Mouse (Mus musculus) cortical plate, adult 2 months (tissue): ENCODE measurements around the gene Fastkd3. TPM values are rescaled to one million over a fixed set of nuclear protein-coding genes. Genes with fewer than 3 reads are reported as not detected.
"Not testable (repeated sequence)": the region's sequence is repeated elsewhere in the genome, so short reads cannot be mapped to it uniquely, and the experiment has no call there.

Experiments used
- H3K27ac ChIP-seq: fragments of 200-500 bp; 2 replicates; pipeline ENCODE4 v1.5.1; 2012; ENCODE audit warnings: low read length, control low read depth, inconsistent platforms; ENCODE audit not compliant: insufficient read depth
- H3K4me1 ChIP-seq: fragments of 200-500 bp; 2 replicates; pipeline ENCODE4 v1.6.1; 2011; ENCODE audit warnings: low read length; ENCODE audit not compliant: control insufficient read depth, insufficient read depth
- H3K4me3 ChIP-seq: fragments of 200-500 bp; 2 replicates; pipeline ENCODE4 v1.5.1; 2011; ENCODE audit warnings: mild to moderate bottlenecking, low read length, control low read depth; ENCODE audit not compliant: insufficient read depth
- CTCF ChIP-seq: fragments of 200-500 bp; IDR thresholded peaks from 2 replicates; pipeline ENCODE4 v1.5.1; 2011; ENCODE audit warnings: mild to moderate bottlenecking, control low read depth, low read length; ENCODE audit not compliant: insufficient read depth; ENCODE audit errors: extremely low read depth
- POLR2A ChIP-seq: fragments of 200-500 bp; IDR thresholded peaks from 2 replicates; pipeline ENCODE4 v1.6.1; 2011; ENCODE audit warnings: mild to moderate bottlenecking, low read length, control low read depth; ENCODE audit not compliant: insufficient read depth; ENCODE audit errors: extremely low read depth
- polyA plus RNA-seq: library from polyadenylated mRNA; depleted of rRNA; stranded (reverse); fragments of >200 nt; gene quantifications from 2 replicates; pipeline ENCODE4 v1.2.3, GENCODE M21; 2012; rRNA removed

Gene Fastkd3
- 15.2 and 16.3 TPM in 2 replicates for polyA plus RNA-seq

DNA sequence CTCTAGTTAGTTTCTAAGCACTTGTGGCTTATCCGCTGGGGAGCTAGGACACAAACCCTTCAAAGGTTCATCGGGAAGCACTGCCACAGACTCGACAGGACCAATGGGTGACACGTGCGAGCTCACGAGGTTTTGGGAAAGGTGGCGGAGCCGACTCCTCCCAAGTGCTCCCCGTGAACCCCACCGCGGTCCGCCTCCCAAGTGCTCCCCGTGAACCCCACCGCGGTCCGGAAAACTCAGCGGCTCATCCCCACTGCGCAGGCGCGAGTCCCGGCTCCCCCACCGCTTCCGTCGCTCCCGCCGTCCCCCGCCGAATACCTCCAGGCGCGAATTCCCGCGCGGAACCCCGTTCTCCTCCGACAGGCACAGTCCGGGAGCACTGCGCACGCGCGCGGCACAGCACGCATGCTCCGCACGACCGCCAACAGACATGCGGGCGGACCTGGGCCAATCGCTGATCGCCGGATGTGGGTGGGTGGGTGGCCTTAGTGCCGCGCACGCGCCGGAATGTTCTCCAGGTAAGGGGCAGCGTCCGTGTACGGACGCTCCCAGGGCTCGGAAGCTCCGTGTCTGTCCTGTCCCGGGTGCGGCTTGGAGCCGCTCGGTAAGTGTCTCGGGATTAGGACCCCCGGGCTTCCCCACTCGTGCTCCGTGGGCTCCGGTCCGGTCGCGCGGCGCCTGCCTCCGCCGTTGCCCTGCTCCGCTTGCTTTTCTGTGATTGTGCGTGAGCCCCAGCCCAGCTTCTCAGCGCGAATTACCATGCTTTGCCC lies at the start of gene Fastkd3, which contains the start of gene Mtrr:
TSS of gene Fastkd3 (plus strand) at position 488 of the 770 bp plus-strand sequence.
TSS of gene Mtrr (minus strand) at position 403 of the 770 bp plus-strand sequence.
- peak; percentile 85 for TF ChIP-seq POLR2A
- TF ChIP-seq CTCF, result no peak

DNA sequence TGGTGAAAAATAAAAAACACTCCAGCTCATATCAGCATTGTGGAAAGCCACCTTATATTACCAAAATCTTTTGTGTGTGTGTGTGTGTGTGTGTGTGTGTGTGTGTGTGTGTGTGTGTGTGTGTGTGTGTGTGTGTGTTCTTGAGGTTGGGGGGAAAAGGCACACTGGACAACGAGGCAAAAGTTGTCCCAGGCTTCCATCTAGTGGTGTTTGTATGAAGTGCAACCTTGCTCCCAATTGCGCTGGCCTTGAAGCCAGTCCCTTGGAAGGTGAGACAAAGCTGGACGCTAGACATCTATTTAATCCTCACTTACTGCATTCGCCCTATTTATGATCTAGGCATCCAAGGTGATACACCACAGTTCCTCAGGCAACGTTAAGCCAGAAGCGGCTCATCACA lies 28.6 kb upstream of the Fastkd3 start:
- TF ChIP-seq CTCF, result peak; percentile 67
- not testable (repeated sequence) for H3K4me1 ChIP-seq, H3K4me3 ChIP-seq, H3K27ac ChIP-seq

More for the DNA sequence above, at the start of gene Fastkd3, which contains the start of gene Mtrr:
- 0 out of 2 replicates have a peak within 1 kb of the TSS, but pooled peaks have one; percentile 22 for H3K27ac ChIP-seq
- peaks cover 2% of the 10 kb centered on the region for H3K4me1 ChIP-seq
- H3K4me3 ChIP-seq, result peak within 1 kb of the TSS; percentile 88

DNA sequence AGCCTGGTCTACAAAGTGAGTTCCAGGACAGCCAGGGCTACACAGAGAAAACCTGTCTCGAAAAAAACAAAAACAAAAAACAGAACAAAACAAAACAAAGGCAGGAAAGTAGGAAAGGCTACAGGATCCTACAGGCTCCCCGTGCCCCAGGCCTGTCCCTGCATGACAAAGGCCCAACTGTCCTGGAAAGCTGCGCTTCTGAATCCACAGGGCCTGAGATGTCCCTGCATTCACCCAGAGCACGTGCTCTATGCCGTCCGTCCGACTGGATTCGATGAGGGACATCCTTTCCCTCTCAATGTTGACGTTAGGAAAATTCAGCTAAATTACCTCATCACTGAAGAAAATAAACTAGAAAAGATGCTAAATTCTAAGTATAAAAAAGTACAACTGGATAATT lies 13.9 kb upstream of the Fastkd3 start:
- no peaks in the 10 kb centered on the region for H3K4me1 ChIP-seq
- no peak overlapping the region for H3K4me3 ChIP-seq
- no peak for TF ChIP-seq CTCF
- no peak for TF ChIP-seq POLR2A
- H3K27ac ChIP-seq, result no peak overlapping the region

DNA sequence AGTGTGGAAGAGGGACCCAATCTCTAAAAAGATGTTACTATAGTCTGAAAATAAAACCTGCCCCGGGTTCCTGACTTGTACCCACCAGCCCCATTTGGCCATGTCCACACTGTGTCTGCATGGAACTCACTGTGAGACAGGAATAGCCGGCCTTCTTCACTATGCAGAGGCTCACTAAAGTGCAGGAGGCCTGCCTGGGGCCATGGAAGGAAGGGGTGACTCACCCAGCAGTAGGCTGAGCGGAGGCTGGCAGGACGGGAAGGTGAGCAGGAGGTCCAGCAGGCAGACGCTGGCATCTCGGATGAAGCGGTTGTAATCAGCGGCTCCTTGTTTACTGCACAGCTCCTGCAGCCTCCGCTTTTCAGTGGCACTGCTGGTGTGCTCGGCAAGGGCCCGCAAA lies 13.5 kb upstream of the Fastkd3 start:
- no peak overlapping the region for H3K4me3 ChIP-seq
- TF ChIP-seq POLR2A, result no peak
- TF ChIP-seq CTCF, result no peak
- H3K27ac ChIP-seq, result no peak overlapping the region
- no peaks in the 10 kb centered on the region for H3K4me1 ChIP-seq

DNA sequence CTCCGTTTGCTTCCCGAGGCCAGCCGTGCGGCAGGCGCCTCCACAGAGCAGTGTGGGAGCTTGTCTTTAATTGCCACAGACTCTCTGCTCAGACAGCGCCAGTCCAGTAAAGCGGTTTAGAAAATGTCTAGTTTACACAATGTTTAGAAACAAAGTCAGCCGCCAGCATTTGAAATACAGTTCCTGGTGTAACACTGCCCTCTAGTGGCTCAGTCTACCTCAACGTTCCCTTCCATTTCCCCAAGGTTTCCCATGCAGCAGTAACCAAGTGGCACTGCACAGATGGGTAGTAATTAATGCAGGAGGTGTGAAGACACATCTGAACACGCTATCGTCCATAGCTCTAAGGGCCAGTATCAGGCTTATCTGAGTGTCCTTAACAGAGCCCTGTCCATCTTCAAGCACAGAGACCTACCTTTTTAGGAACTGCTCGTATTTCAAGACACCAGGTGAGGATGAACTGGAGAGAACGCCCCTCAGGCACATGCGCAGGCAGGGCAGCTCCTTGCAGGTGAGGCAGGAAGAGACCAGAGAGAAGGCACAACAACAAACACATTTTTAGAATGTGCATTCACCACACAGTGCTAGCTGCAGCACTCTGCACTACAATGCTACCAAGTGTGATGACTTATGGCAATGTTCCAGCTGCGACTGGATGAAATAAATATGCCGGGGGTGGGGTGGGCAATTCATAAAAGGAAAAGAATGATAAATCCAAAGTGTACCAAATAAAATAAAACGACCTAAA lies 12.3 kb upstream of the Fastkd3 start:
- Histone ChIP-seq H3K4me1 (no peaks in the 10 kb centered on the region), H3K27ac (no peak overlapping the region), H3K4me3 (no peak overlapping the region)
- TF ChIP-seq POLR2A, result no peak
- peak; percentile 72 for TF ChIP-seq CTCF

DNA sequence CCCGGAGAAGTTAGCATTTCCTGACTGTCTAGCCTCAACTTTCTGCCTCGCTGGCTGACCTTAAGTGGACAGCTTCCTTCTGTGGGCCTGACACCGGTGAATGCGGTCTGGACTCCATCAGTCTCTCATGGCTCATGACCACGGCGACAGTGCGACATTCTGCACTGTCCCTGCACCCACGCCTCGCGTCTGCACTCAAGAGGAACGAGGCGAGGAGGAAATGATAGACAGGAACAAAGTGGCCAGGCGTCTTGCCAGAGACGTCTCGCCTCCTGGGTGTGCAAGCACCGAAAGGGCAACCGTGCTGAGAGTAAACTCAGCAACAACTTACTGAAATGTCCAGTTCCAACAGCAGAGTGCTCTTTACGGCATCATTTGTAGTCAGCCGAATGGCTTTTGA lies 9.8 kb upstream of the Fastkd3 start:
- Histone ChIP-seq H3K27ac (no peak overlapping the region), H3K4me1 (no peaks in the 10 kb centered on the region), H3K4me3 (no peak overlapping the region)
- TF ChIP-seq CTCF (no peak), POLR2A (no peak)

DNA sequence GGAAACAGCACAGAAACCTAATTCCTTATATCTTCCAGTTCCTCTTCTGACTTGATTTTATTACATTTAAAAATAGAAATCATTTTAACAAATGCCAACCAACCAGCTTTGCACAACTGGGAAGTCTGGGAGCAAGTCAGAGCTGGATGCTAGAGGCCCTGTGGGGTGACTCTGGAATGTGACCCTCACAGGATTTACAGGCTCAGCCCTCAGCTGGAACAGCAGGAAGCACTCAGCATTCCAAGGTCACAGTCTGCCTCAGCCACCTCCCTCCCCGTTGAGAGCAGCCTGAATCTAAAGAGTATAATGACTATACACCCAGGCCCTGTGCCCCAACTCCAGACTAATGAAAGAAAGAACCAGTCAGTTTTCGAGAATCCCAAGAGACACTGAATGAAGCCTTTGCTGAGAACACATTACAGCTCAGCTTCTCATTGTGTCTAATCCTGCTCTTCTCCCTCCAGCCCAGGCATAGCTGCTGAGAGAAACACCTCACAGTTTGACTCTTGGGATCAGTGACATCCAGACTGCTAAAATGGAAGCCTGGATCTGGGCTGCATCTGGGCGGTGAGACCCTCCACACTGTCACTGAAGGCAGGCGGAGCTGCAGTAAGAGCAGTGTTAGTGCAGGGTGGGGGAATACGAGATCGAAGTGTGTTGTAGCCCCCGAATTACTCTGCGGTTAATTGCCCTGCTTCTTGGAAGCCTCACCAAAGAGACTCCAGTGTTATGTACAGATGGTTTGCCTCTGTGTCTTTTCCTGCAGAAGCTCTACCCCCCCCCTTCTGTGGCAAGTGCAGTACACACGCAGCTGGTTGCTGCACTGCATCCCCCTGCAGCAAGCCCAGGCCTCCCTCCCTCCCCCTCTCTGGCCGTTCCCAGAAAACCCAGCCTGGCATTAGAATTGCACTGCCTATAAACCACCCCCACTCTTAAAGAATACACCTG lies 8.8 kb upstream of the Fastkd3 start:
- H3K27ac ChIP-seq, result no peak overlapping the region
- no peak for TF ChIP-seq POLR2A
- no peak for TF ChIP-seq CTCF
- no peak overlapping the region for H3K4me3 ChIP-seq
- no peaks in the 10 kb centered on the region; the same call in 1 of the 2 replicates for H3K4me1 ChIP-seq

DNA sequence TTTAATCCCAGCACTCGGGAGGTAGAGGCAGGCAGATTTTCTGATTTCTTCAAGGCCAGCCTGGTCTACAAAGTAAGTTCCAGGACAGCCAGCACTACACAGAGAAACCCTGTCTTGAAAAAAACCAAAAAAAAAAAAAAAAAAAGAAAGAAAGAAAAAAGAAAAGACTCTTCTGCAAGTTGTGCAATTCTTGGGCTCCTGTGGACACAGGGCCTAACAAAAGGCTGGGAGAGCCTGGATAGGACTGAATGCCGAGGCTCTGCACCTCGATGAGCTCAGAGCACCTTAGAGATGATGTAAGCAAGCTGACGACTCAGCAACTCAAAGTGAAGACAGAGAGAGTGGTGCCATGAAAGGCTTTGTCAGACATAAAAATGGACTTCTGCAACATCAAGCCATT lies 7.6 kb upstream of the Fastkd3 start:
- Histone ChIP-seq H3K4me1 (no peaks in the 10 kb centered on the region; the same call in 1 of the 2 replicates), H3K27ac (no peak overlapping the region), H3K4me3 (no peak overlapping the region)
- no peak for TF ChIP-seq POLR2A

DNA sequence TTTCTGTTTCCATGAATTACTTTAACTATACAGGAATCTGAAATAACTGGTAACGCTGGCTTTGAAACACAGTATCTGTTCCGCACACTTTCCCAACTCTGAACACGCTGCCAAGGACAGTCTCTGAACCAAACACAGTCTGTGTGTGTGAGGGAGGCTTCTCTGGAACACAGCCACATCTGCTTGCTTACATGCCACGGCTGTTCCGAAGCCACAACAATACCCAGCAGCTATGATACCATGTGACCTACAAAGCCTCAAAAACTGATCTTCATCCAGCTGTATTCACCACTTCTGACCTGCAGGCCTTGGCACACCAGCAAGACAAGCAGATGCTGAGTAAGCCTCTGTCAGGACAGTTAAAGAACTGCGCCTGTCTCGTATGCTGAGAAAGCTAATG lies 4.1 kb upstream of the Fastkd3 start:
- Histone ChIP-seq H3K27ac (peak overlapping the region; percentile 14; the same call in 1 of the 2 replicates), H3K4me3 (no peak overlapping the region), H3K4me1 (peaks cover 2% of the 10 kb centered on the region)
- TF ChIP-seq POLR2A (no peak), CTCF (no peak)
